Mouse (Mus musculus): Measurements from ENCODE around the gene Ift20.
"Not testable (repeated sequence)": the region's sequence is repeated elsewhere in the genome, so short reads cannot be mapped to it uniquely, and the experiment has no call there.

DNA sequence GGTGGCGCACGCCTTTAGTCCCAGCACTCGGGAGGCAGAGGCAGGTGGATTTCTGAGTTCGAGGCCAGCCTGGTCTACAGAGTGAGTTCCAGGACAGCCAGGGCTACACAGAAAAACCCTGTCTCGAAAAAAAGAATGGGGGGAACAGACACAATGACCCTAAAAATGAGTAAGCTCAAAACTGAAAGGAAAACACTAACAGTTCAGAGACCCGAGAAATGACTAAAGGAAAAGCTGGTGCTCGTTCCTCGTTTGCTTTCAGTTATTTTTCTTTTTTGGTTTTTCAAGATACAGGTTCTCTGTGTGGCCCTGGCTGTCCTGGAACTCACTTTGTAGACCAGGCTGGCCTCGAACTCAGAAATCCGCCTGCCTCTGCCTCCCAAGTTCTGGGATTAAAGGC lies 4.6 kb upstream of the Ift20 start:
- TF ChIP-seq POLR2A (IDR thresholded peaks at IDR 0.05; ENCODE audit: borderline replicate concordance, low read depth, low read length); CTCF (IDR thresholded peaks at IDR 0.05; ENCODE audit: low read depth, low read length): not testable (repeated sequence)
